Mouse (Mus musculus) liver, embryonic 15.5 days (tissue): ENCODE measurements around the gene Ang. TPM values are rescaled to one million over a fixed set of nuclear protein-coding genes. Genes with fewer than 3 reads are reported as not detected.

Experiments used
- ATAC-seq: fragments of 200-750 bp; cut with Nextera tagmentation; 2 replicates; pipeline ENCODE4 v1.8.0; 2017; ENCODE audit warnings: moderate number of reproducible peaks, mild to moderate bottlenecking, moderate library complexity; ENCODE audit not compliant: insufficient read depth
- H3K27ac ChIP-seq: fragments of 300-500 bp; sonication (generic); replicated peaks from 2 replicates; pipeline ENCODE4 v1.5.1; 2015; ENCODE audit warnings: mild to moderate bottlenecking, inconsistent platforms
- H3K27me3 ChIP-seq: fragments of 300-500 bp; sonication (generic); 2 replicates; pipeline ENCODE4 v1.6.1; 2015; ENCODE audit warnings: mild to moderate bottlenecking, inconsistent platforms
- H3K36me3 ChIP-seq: fragments of 300-500 bp; sonication (generic); replicated peaks from 2 replicates; pipeline ENCODE4 v1.6.1; 2015; ENCODE audit warnings: moderate library complexity, mild to moderate bottlenecking, inconsistent platforms
- H3K4me1 ChIP-seq: fragments of 300-500 bp; sonication (generic); replicated peaks from 2 replicates; pipeline ENCODE4 v1.6.1; 2015; ENCODE audit warnings: inconsistent platforms
- H3K4me2 ChIP-seq: fragments of 300-500 bp; sonication (generic); 2 replicates; pipeline ENCODE4 v1.6.1; 2015; ENCODE audit warnings: moderate library complexity, mild to moderate bottlenecking, inconsistent platforms
- H3K4me3 ChIP-seq: fragments of 300-500 bp; sonication (generic); replicated peaks from 2 replicates; pipeline ENCODE4 v1.5.1; 2015; ENCODE audit warnings: mild to moderate bottlenecking, inconsistent platforms
- H3K9ac ChIP-seq: fragments of 300-500 bp; sonication (generic); 2 replicates; pipeline ENCODE4 v1.6.1; 2015; ENCODE audit warnings: moderate library complexity, mild to moderate bottlenecking, inconsistent platforms
- H3K9me3 ChIP-seq: fragments of 300-500 bp; sonication (generic); replicated peaks from 2 replicates; pipeline ENCODE4 v1.6.1; 2016; ENCODE audit warnings: inconsistent platforms
- WGBS: fragments of 180-500 bp; shearing (Covaris S2); methylation state at CpG from one replicate; pipeline ENCODE4 v1.1.7; 2015; ENCODE audit warnings: mixed read lengths; ENCODE audit not compliant: insufficient replicate concordance; 5-methylcytosine and 5-hydroxymethylcytosine counted together
- polyA plus RNA-seq: library from polyadenylated mRNA; unstranded; fragments of >200 nt; fragmentation: Nextera tagmentation; extraction: Ambion mirVana; gene quantifications from 2 replicates; pipeline ENCODE4 v1.2.1, GENCODE M21; 2015

The Ang gene
- polyA plus RNA-seq, 1 experiment from 2014 or later = 7.4 TPM

- Histone ChIP-seq H3K4me1 (peaks cover 74% of the 10 kb centered on the region), H3K9ac (peak overlapping the region; percentile 54), H3K27me3 (no peaks in the 10 kb centered on the region), H3K36me3 (no peaks in the 10 kb centered on the region), H3K4me3 (peak overlapping the region; percentile 47), H3K4me2 (peak overlapping the region; percentile 74), H3K9me3 (no peaks in the 10 kb centered on the region), H3K27ac (peak overlapping the region; percentile 95)
- 20% methylated on average over 9 of the region's 9 CpGs for WGBS
- peak; percentile 81 for ATAC-seq
Observed at GRCm38 (mm10) chr14:51130315-51130940, 39.5 kb downstream of the Ang start.

GRCm38 (mm10) chr14:51131086-51131815, 40.3 kb downstream of the Ang start:
- Histone ChIP-seq H3K4me2 (peak overlapping the region; percentile 19; the same call in 1 of the 2 replicates), H3K27ac (peak overlapping the region; percentile 95), H3K9ac (peak overlapping the region; percentile 54; the same call in 1 of the 2 replicates), H3K27me3 (no peaks in the 10 kb centered on the region), H3K36me3 (no peaks in the 10 kb centered on the region), H3K4me1 (peaks cover 69% of the 10 kb centered on the region), H3K9me3 (no peaks in the 10 kb centered on the region), H3K4me3 (no peak overlapping the region)
- 41% methylated on average over 7 of the region's 7 CpGs for WGBS
- ATAC-seq = no peak

- H3K4me1 ChIP-seq = peaks cover 59% of the 10 kb centered on the region
Observed at GRCm38 (mm10) chr14:51132372-51132771, 41.4 kb downstream of the Ang start.

GRCm38 (mm10) chr14:51140342-51140741, 49.4 kb downstream of the Ang start:
- no peak overlapping the region for H3K4me3 ChIP-seq
- no peaks in the 10 kb centered on the region for H3K36me3 ChIP-seq
- H3K9ac ChIP-seq = no peak overlapping the region
- H3K9me3 ChIP-seq = no peaks in the 10 kb centered on the region
- ATAC-seq = no peak
- H3K27me3 ChIP-seq = no peaks in the 10 kb centered on the region
- no peak overlapping the region for H3K27ac ChIP-seq
- no peak overlapping the region for H3K4me2 ChIP-seq
- peaks cover 55% of the 10 kb centered on the region for H3K4me1 ChIP-seq
- 69% methylated on average over 2 of the region's 2 CpGs for WGBS

More at GRCm38 (mm10) chr14:51132372-51132771, 41.4 kb downstream of the Ang start:
- Histone ChIP-seq H3K4me2 (peak overlapping the region; percentile 40), H3K27me3 (no peaks in the 10 kb centered on the region), H3K27ac (peak overlapping the region; percentile 95), H3K4me3 (no peak overlapping the region), H3K9ac (no peak overlapping the region), H3K9me3 (no peaks in the 10 kb centered on the region), H3K36me3 (no peaks in the 10 kb centered on the region)
- ATAC-seq = peak; percentile 30; the same call in 1 of the 2 replicates
- WGBS = 53% methylated on average over 4 of the region's 4 CpGs

- peak; percentile 62 for ATAC-seq
- Histone ChIP-seq H3K9me3 (no peaks in the 10 kb centered on the region), H3K36me3 (no peaks in the 10 kb centered on the region), H3K27ac (peak overlapping the region; percentile 83), H3K4me2 (peak overlapping the region; percentile 10; the same call in 1 of the 2 replicates), H3K27me3 (no peaks in the 10 kb centered on the region), H3K9ac (peak overlapping the region; percentile 9; the same call in 1 of the 2 replicates), H3K4me3 (no peak overlapping the region), H3K4me1 (peaks cover 73% of the 10 kb centered on the region)
- WGBS = 61% methylated on average over 4 of the region's 4 CpGs
Observed at GRCm38 (mm10) chr14:51142119-51142518, 51.2 kb downstream of the Ang start.

GRCm38 (mm10) chr14:51142568-51142967, 51.6 kb downstream of the Ang start:
- Histone ChIP-seq H3K36me3 (no peaks in the 10 kb centered on the region), H3K4me2 (peak overlapping the region; percentile 10; the same call in 1 of the 2 replicates), H3K27me3 (no peaks in the 10 kb centered on the region), H3K27ac (peak overlapping the region; percentile 83), H3K4me1 (peaks cover 76% of the 10 kb centered on the region), H3K9ac (peak overlapping the region; percentile 9; the same call in 1 of the 2 replicates), H3K4me3 (no peak overlapping the region), H3K9me3 (no peaks in the 10 kb centered on the region)
- ATAC-seq = peak; percentile 90
- 42% methylated on average over 3 of the region's 3 CpGs for WGBS

- Histone ChIP-seq H3K9me3 (no peaks in the 10 kb centered on the region), H3K9ac (0 out of 2 replicates have a peak overlapping the region, but pooled peaks have one; percentile 15), H3K27me3 (no peaks in the 10 kb centered on the region), H3K4me1 (peaks cover 84% of the 10 kb centered on the region), H3K4me2 (peak overlapping the region; percentile 46; the same call in 1 of the 2 replicates), H3K36me3 (no peaks in the 10 kb centered on the region), H3K27ac (peak overlapping the region; percentile 89), H3K4me3 (no peak overlapping the region)
- ATAC-seq = no peak
- WGBS = 58% methylated on average over 4 of the region's 4 CpGs
Observed at GRCm38 (mm10) chr14:51143287-51143686, 52.3 kb downstream of the Ang start.

- Histone ChIP-seq H3K4me2 (peak overlapping the region; percentile 46), H3K4me1 (peaks cover 90% of the 10 kb centered on the region), H3K9ac (0 out of 2 replicates have a peak overlapping the region, but pooled peaks have one; percentile 1), H3K36me3 (no peaks in the 10 kb centered on the region), H3K27ac (peak overlapping the region; percentile 89), H3K9me3 (no peaks in the 10 kb centered on the region), H3K27me3 (no peaks in the 10 kb centered on the region), H3K4me3 (no peak overlapping the region)
- peak; percentile 81 for ATAC-seq
- WGBS = 25% methylated on average over 2 of the region's 2 CpGs
Observed at GRCm38 (mm10) chr14:51143937-51144336, 53.0 kb downstream of the Ang start.

GRCm38 (mm10) chr14:51144451-51144850, 53.5 kb downstream of the Ang start:
- no peak for ATAC-seq
- peak overlapping the region; percentile 89 for H3K27ac ChIP-seq
- 0 out of 2 replicates have a peak overlapping the region, but pooled peaks have one; percentile 1 for H3K9ac ChIP-seq
- 85% methylated on average over 4 of the region's 4 CpGs for WGBS
- peaks cover 95% of the 10 kb centered on the region for H3K4me1 ChIP-seq
- no peaks in the 10 kb centered on the region for H3K36me3 ChIP-seq
- no peak overlapping the region for H3K4me3 ChIP-seq
- peak overlapping the region; percentile 46 for H3K4me2 ChIP-seq
- no peaks in the 10 kb centered on the region for H3K27me3 ChIP-seq
- H3K9me3 ChIP-seq = no peaks in the 10 kb centered on the region

- ATAC-seq = no peak
- Histone ChIP-seq H3K4me2 (no peak overlapping the region), H3K4me1 (peaks cover 96% of the 10 kb centered on the region), H3K27me3 (no peaks in the 10 kb centered on the region), H3K4me3 (no peak overlapping the region), H3K9ac (no peak overlapping the region), H3K9me3 (no peaks in the 10 kb centered on the region), H3K36me3 (no peaks in the 10 kb centered on the region), H3K27ac (peak overlapping the region; percentile 89)
- 84% methylated on average over 6 of the region's 6 CpGs for WGBS
Observed at GRCm38 (mm10) chr14:51145521-51145920, 54.6 kb downstream of the Ang start.

- peak within 1 kb of the TSS; percentile 18; the same call in 1 of the 2 replicates for H3K9ac ChIP-seq
- no peaks in the 10 kb centered on the region for H3K36me3 ChIP-seq
Observed at GRCm38 (mm10) chr14:51146685-51147084, 55.7 kb downstream of the Ang start, which contains the start of gene Rnase1. TSS of gene Rnase1 (minus strand) at chr14:51146785.

More at GRCm38 (mm10) chr14:51146685-51147084, 55.7 kb downstream of the Ang start, which contains the start of gene Rnase1:
- Histone ChIP-seq H3K9me3 (no peaks in the 10 kb centered on the region), H3K27ac (peak within 1 kb of the TSS; percentile 89), H3K4me1 (peaks cover 96% of the 10 kb centered on the region), H3K4me3 (no peak within 1 kb of the TSS), H3K4me2 (no peak within 1 kb of the TSS), H3K27me3 (no peaks in the 10 kb centered on the region)
- 56% methylated on average over 2 of the region's 2 CpGs for WGBS
- no peak for ATAC-seq
